In genomic region chr11:88715299-88715698, GRCm38 (mm10) we compare ENCODE assay signal across 7 mouse cellular contexts. TPM values are rescaled to one million over a fixed set of nuclear protein-coding genes. Genes with fewer than 3 reads are reported as not detected.
DNase-seq lines count a peak whose midpoint lies in the region; ATAC-seq and TF ChIP-seq lines count a peak whose summit lies in the region.

No protein-coding gene starts in this region.

- H3K4me3 ChIP-seq in liver, embryonic 12.5 days = 0 out of 2 replicates have a peak overlapping the region, but pooled peaks have one; percentile 4
- no peak overlapping the region for H3K4me3 ChIP-seq in liver, postnatal 0 days (ENCODE audit: low read depth, low read length)
- peak overlapping the region; percentile 89 for H3K4me3 ChIP-seq in forebrain, embryonic 14.5 days (ENCODE audit: low read depth, low read length)
- H3K4me3 ChIP-seq in limb, embryonic 13.5 days = peak overlapping the region; percentile 91
- H3K4me3 ChIP-seq in stomach, embryonic 14.5 days (ENCODE audit: low read depth, low read length) = peak overlapping the region; percentile 93; the same call in 1 of the 2 replicates

- H3K9me3 ChIP-seq in liver, embryonic 12.5 days (replicated peaks) = no peaks in the 10 kb centered on the region
- no peaks in the 10 kb centered on the region for H3K9me3 ChIP-seq in liver, postnatal 0 days (ENCODE audit: low read length)
- no peaks in the 10 kb centered on the region for H3K9me3 ChIP-seq in forebrain, embryonic 14.5 days (replicated peaks; ENCODE audit: control insufficient read depth, low read length)
- no peaks in the 10 kb centered on the region for H3K9me3 ChIP-seq in limb, embryonic 13.5 days
- H3K9me3 ChIP-seq in stomach, embryonic 14.5 days (ENCODE audit: control insufficient read depth, low read depth, low read length) = no peaks in the 10 kb centered on the region

- DNase-seq in liver, postnatal 0 days = no peak
- no peak for DNase-seq in forebrain, embryonic 14.5 days (ENCODE audit: low spot score)
- DNase-seq in right cerebral cortex, postnatal 4 days = no peak
- DNase-seq in adrenal gland, adult 2 months = no peak

- H3K36me3 ChIP-seq in liver, embryonic 12.5 days = peaks cover 32% of the 10 kb centered on the region
- H3K36me3 ChIP-seq in liver, postnatal 0 days (replicated peaks; ENCODE audit: insufficient read depth, low read length) = peaks cover 19% of the 10 kb centered on the region
- H3K36me3 ChIP-seq in forebrain, embryonic 14.5 days (ENCODE audit: control insufficient read depth, insufficient read depth, low read length) = peaks cover 21% of the 10 kb centered on the region
- peaks cover 19% of the 10 kb centered on the region for H3K36me3 ChIP-seq in limb, embryonic 13.5 days
- H3K36me3 ChIP-seq in stomach, embryonic 14.5 days (ENCODE audit: control insufficient read depth, insufficient read depth, low read length) = peaks cover 15% of the 10 kb centered on the region

- WGBS in liver, embryonic 12.5 days (ENCODE audit: insufficient replicate concordance) = 65% methylated on average over 7 of the region's 7 CpGs
- 70% methylated on average over 7 of the region's 7 CpGs for WGBS in liver, postnatal 0 days (ENCODE audit: insufficient replicate concordance)
- WGBS in forebrain, embryonic 14.5 days = 37% methylated on average over 7 of the region's 7 CpGs
- WGBS in limb, embryonic 13.5 days = 28% methylated on average over 7 of the region's 7 CpGs
- 27% methylated on average over 7 of the region's 7 CpGs for WGBS in stomach, embryonic 14.5 days

- TF ChIP-seq EP300 in liver, postnatal 0 days (IDR thresholded peaks at IDR 0.05; ENCODE audit: low read depth) = no peak

- H3K27ac ChIP-seq in liver, embryonic 12.5 days = no peak overlapping the region
- H3K27ac ChIP-seq in liver, postnatal 0 days (ENCODE audit: low read depth) = no peak overlapping the region
- 0 out of 2 replicates have a peak overlapping the region, but pooled peaks have one; percentile 90 for H3K27ac ChIP-seq in forebrain, embryonic 14.5 days (ENCODE audit: low read depth, low read length)
- no peak overlapping the region for H3K27ac ChIP-seq in limb, embryonic 13.5 days
- H3K27ac ChIP-seq in stomach, embryonic 14.5 days (ENCODE audit: low read length) = no peak overlapping the region

- no peaks in the 10 kb centered on the region for H3K27me3 ChIP-seq in liver, embryonic 12.5 days (replicated peaks)
- no peaks in the 10 kb centered on the region for H3K27me3 ChIP-seq in liver, postnatal 0 days (ENCODE audit: insufficient read depth, low read length)
- H3K27me3 ChIP-seq in forebrain, embryonic 14.5 days (replicated peaks; ENCODE audit: control insufficient read depth, insufficient read depth, low read length) = no peaks in the 10 kb centered on the region
- H3K27me3 ChIP-seq in limb, embryonic 13.5 days = peaks cover 3% of the 10 kb centered on the region; the same call in 1 of the 2 replicates
- H3K27me3 ChIP-seq in stomach, embryonic 14.5 days (ENCODE audit: control insufficient read depth, insufficient read depth, low read length) = no peaks in the 10 kb centered on the region

- no peak overlapping the region for H3K9ac ChIP-seq in liver, embryonic 12.5 days
- H3K9ac ChIP-seq in liver, postnatal 0 days (replicated peaks) = no peak overlapping the region
- peak overlapping the region; percentile 96 for H3K9ac ChIP-seq in forebrain, embryonic 14.5 days (ENCODE audit: low read length)
- H3K9ac ChIP-seq in limb, embryonic 13.5 days = peak overlapping the region; percentile 98
- no peak overlapping the region for H3K9ac ChIP-seq in stomach, embryonic 14.5 days (replicated peaks; ENCODE audit: low read depth, low read length)

- no peak for TF ChIP-seq CTCF in liver, postnatal 0 days (IDR thresholded peaks at IDR 0.05; ENCODE audit: low read depth)

- ATAC-seq in liver, embryonic 12.5 days = no peak
- ATAC-seq in liver, postnatal 0 days = no peak
- no peak for ATAC-seq in forebrain, embryonic 14.5 days
- no peak for ATAC-seq in limb, embryonic 13.5 days (ENCODE audit: low FRiP score, low read depth)
- ATAC-seq in stomach, embryonic 14.5 days (ENCODE audit: insufficient number of reproducible peaks, insufficient read depth, low FRiP score, low read depth) = no peak

- H3K4me2 ChIP-seq in liver, embryonic 12.5 days = peak overlapping the region; percentile 99
- no peak overlapping the region for H3K4me2 ChIP-seq in liver, postnatal 0 days (ENCODE audit: low read depth, low read length)
- peak overlapping the region; percentile 78 for H3K4me2 ChIP-seq in forebrain, embryonic 14.5 days (ENCODE audit: low read length)
- H3K4me2 ChIP-seq in limb, embryonic 13.5 days (replicated peaks) = peak overlapping the region; percentile 90
- peak overlapping the region; percentile 90 for H3K4me2 ChIP-seq in stomach, embryonic 14.5 days (replicated peaks; ENCODE audit: low read depth, low read length)

- peaks cover 39% of the 10 kb centered on the region for H3K4me1 ChIP-seq in liver, embryonic 12.5 days
- H3K4me1 ChIP-seq in liver, postnatal 0 days (ENCODE audit: insufficient read depth) = peaks cover 18% of the 10 kb centered on the region
- H3K4me1 ChIP-seq in forebrain, embryonic 14.5 days (ENCODE audit: control insufficient read depth, insufficient read depth, low read length) = peaks cover 24% of the 10 kb centered on the region
- H3K4me1 ChIP-seq in limb, embryonic 13.5 days = peaks cover 45% of the 10 kb centered on the region
- H3K4me1 ChIP-seq in stomach, embryonic 14.5 days (ENCODE audit: control insufficient read depth, insufficient read depth, low read length) = peaks cover 17% of the 10 kb centered on the region; the same call in 1 of the 2 replicates

RNA-seq across cellular contexts. Expression of gene Msi2, which starts 3.0 kb away (rescaled TPM):
- polyA plus RNA-seq in liver, embryonic 12.5 days (2016; fragmentation: Nextera tagmentation; extraction: Ambion mirVana) = 5.0 and 5.2 TPM in 2 replicates
- polyA plus RNA-seq in liver, postnatal 0 days (2015; fragmentation: Nextera tagmentation; extraction: Ambion mirVana) = 3.4 and 3.7 TPM in 2 replicates
- 19.9 and 20.3 TPM in 2 replicates for polyA plus RNA-seq in forebrain, embryonic 14.5 days (2014; fragmentation: Nextera tagmentation; extraction: Ambion mirVana)
- polyA plus RNA-seq in limb, embryonic 13.5 days (2015; fragmentation: Nextera tagmentation; extraction: Ambion mirVana) = 21.1 and 21.3 TPM in 2 replicates
- 17.5 and 17.9 TPM in 2 replicates for polyA plus RNA-seq in stomach, embryonic 14.5 days (2014; fragmentation: Nextera tagmentation; extraction: Ambion mirVana)
- 100 to 1,000 TPM; 205 to 214 TPM for total RNA-seq in adrenal gland, adult 2 months (2021)
- 39.1 and 40.3 TPM in 2 replicates for polyA plus RNA-seq in adrenal gland, adult 2 months (2012; rRNA removed)

Comparison
In these comparisons a context has a peak if more than half of its experiments do, and no peak if none do; other contexts are left out.
1. H3K9ac ChIP-seq: peak in forebrain, embryonic 14.5 days (single experiment) and limb, embryonic 13.5 days (single experiment); none in liver, embryonic 12.5 days (single experiment), liver, postnatal 0 days (single experiment) and stomach, embryonic 14.5 days (single experiment).